Mouse (Mus musculus): Measurements from ENCODE around the gene Olfr202. TPM values are rescaled to one million over a fixed set of nuclear protein-coding genes. Genes with fewer than 3 reads are reported as not detected.
"Not testable (repeated sequence)": the region's sequence is repeated elsewhere in the genome, so short reads cannot be mapped to it uniquely, and the experiment has no call there.

Olfr202 gene
- total and polyA plus RNA-seq, 3 experiments, result not detected

DNA sequence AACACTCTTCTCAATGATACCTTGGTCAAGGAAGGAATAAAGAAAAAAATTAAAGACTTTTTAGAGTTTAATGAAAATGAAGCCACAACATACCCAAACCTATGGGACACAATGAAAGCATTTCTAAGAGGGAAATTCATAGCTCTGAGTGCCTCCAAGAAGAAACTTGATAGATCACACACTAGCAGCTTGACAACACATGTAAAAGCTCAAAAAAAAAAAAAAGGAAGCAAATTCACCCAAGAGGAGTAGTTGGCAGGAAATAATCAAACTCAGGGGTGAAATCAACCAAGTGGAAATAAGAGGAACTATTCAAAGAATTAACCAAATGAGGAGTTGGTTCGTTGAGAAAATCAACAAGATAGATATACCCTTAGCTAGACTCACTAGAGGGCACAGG is 36.7 kb upstream of the Olfr202 start:
- H3K36me3 ChIP-seq (replicated peaks in 1 of 2; ENCODE audit: control insufficient read depth in 1 of 2, insufficient read depth in 1 of 2, low read length in 1 of 2); H3K27me3 ChIP-seq (replicated peaks); in situ Hi-C loops (cut with MboI; ENCODE audit: low pct_ligation_motif_present, low pct_unique_long_range_greater_than_20kb, low sequenced_read_pairs); H3K4me3 ChIP-seq (replicated peaks in 1 of 3; ENCODE audit: low read depth in 2 of 3, low read length in 2 of 3, poor library complexity in 1 of 3); H3K9ac ChIP-seq (ENCODE audit: insufficient read depth, low read depth); H3K27ac ChIP-seq (ENCODE audit: insufficient read depth, low read depth); dilution Hi-C loops (cut with MboI; ENCODE audit: extremely low pct_ligation_motif_present, extremely low pct_unique_long_range_greater_than_20kb, low sequenced_read_pairs); H3K9me3 ChIP-seq (replicated peaks; ENCODE audit: low read length); H3K79me2 ChIP-seq (replicated peaks; ENCODE audit: control insufficient read depth, extremely low read depth, insufficient read depth, poor library complexity, severe bottlenecking); H3K4me2 ChIP-seq (ENCODE audit: insufficient read depth, low read depth, poor library complexity, severe bottlenecking); H3K4me1 ChIP-seq (ENCODE audit: control insufficient read depth in 1 of 2, insufficient read depth in 2 of 2): not testable (repeated sequence)
- DNase-seq (ENCODE audit: extremely low read depth), result peak; percentile 2
- TF ChIP-seq ZNF384 (IDR thresholded peaks at IDR 0.05; ENCODE audit: low read depth, low read length), result peak; percentile 37; the same call in 1 of the 2 replicates

DNA sequence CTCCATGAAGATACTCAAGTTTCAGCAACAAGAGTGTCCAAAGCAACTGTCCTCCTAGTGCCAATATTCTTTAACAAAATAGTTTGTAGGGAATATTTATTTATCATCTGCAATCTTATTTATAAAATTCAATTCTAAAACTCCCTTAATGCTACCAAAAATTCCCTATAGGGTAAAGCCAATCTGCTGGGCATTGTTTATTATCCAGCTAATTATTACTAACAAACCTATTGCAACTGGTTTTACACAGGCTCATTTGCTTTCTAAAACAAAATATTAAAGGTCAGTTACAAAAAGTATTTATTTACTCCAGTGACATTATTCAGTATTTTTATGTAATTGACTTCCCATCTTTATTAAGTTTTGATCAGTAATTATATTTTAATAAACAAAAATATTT is 31.6 kb upstream of the Olfr202 start, which contains the start of gene Olfr204:
Olfr204 (minus strand) TSS at position 101 of the 400 bp plus-strand sequence.
- H3K4me3 ChIP-seq (replicated peaks in 1 of 3; ENCODE audit: low read depth in 2 of 3, low read length in 2 of 3, poor library complexity in 1 of 3), result no peak within 1 kb of the TSS
- H3K4me2 ChIP-seq (ENCODE audit: insufficient read depth, low read depth, poor library complexity, severe bottlenecking), result no peak within 1 kb of the TSS
- no peaks in the 10 kb centered on the region for H3K36me3 ChIP-seq (replicated peaks in 1 of 2; ENCODE audit: control insufficient read depth in 1 of 2, insufficient read depth in 1 of 2, low read length in 1 of 2)
- no peaks in the 10 kb centered on the region for H3K9me3 ChIP-seq (replicated peaks; ENCODE audit: low read length)
- in situ Hi-C loops (cut with MboI; ENCODE audit: low pct_ligation_motif_present, low pct_unique_long_range_greater_than_20kb, low sequenced_read_pairs) (no loop called here), dilution Hi-C loops (cut with MboI; ENCODE audit: extremely low pct_ligation_motif_present, extremely low pct_unique_long_range_greater_than_20kb, low sequenced_read_pairs) (no loop called here)
- H3K9ac ChIP-seq (ENCODE audit: insufficient read depth, low read depth), result no peak within 1 kb of the TSS
- H3K4me1 ChIP-seq (ENCODE audit: control insufficient read depth in 1 of 2, insufficient read depth in 2 of 2), result no peaks in the 10 kb centered on the region
- DNase-seq (ENCODE audit: extremely low read depth), result no peak
- no peaks in the 10 kb centered on the region for H3K27me3 ChIP-seq (replicated peaks)
- TF ChIP-seq ETS1 (conservative IDR thresholded peaks at IDR 0.05; ENCODE audit: low read depth, low read length) (no peak), NRF1 (IDR thresholded peaks at IDR 0.05; ENCODE audit: low read depth, low read length) (no peak), USF1 (IDR thresholded peaks at IDR 0.05; ENCODE audit: low read depth, low read length) (no peak), SMC3 (IDR thresholded peaks at IDR 0.05; ENCODE audit: low read depth, low read length) (no peak), TBP (conservative IDR thresholded peaks at IDR 0.05; ENCODE audit: low read depth, low read length) (no peak), ZMIZ1 (IDR thresholded peaks at IDR 0.05; ENCODE audit: low read depth, low read length) (no peak), USF2 (conservative IDR thresholded peaks at IDR 0.05; ENCODE audit: low read depth, low read length) (no peak), POLR2A (IDR thresholded peaks at IDR 0.05; ENCODE audit: low read depth, low read length) (no peak), NELFE (IDR thresholded peaks at IDR 0.05; ENCODE audit: low read depth, low read length) (no peak)
- no peak within 1 kb of the TSS for H3K27ac ChIP-seq (ENCODE audit: insufficient read depth, low read depth)
- no peaks in the 10 kb centered on the region for H3K79me2 ChIP-seq (replicated peaks; ENCODE audit: control insufficient read depth, extremely low read depth, insufficient read depth, poor library complexity, severe bottlenecking)

DNA sequence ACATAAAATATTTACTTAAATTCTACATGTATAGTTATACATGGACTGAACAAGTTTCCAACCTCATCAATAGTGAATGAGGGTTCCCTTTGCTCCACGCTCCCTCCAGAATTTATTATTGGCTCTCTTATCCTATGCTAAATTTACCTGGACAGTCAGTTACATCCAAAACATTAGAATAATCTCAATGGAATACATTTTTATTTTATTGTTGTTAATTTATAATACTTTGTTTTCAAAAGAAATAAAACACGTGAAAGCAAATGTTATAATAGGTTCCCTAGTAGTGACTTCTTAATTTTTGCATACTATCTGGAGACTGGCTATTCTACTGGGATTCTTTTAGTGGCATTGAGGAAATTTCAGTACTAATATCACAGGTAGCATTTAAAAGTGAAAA is 12.0 kb upstream of the Olfr202 start, which contains the start of gene Olfr203:
Olfr203 (plus strand) TSS at position 301 of the 400 bp plus-strand sequence.
- H3K4me3 ChIP-seq (replicated peaks in 1 of 3; ENCODE audit: low read depth in 2 of 3, low read length in 2 of 3, poor library complexity in 1 of 3), result no peak within 1 kb of the TSS
- no peaks in the 10 kb centered on the region for H3K9me3 ChIP-seq (replicated peaks; ENCODE audit: low read length)
- H3K79me2 ChIP-seq (replicated peaks; ENCODE audit: control insufficient read depth, extremely low read depth, insufficient read depth, poor library complexity, severe bottlenecking), result no peaks in the 10 kb centered on the region
- no peaks in the 10 kb centered on the region for H3K4me1 ChIP-seq (ENCODE audit: control insufficient read depth in 1 of 2, insufficient read depth in 2 of 2)
- no peaks in the 10 kb centered on the region for H3K36me3 ChIP-seq (replicated peaks in 1 of 2; ENCODE audit: control insufficient read depth in 1 of 2, insufficient read depth in 1 of 2, low read length in 1 of 2)
- no peaks in the 10 kb centered on the region for H3K27me3 ChIP-seq (replicated peaks)
- no peak within 1 kb of the TSS for H3K27ac ChIP-seq (ENCODE audit: insufficient read depth, low read depth)
- in situ Hi-C loops (cut with MboI; ENCODE audit: low pct_ligation_motif_present, low pct_unique_long_range_greater_than_20kb, low sequenced_read_pairs) (no loop called here), dilution Hi-C loops (cut with MboI; ENCODE audit: extremely low pct_ligation_motif_present, extremely low pct_unique_long_range_greater_than_20kb, low sequenced_read_pairs) (no loop called here)
- H3K4me2 ChIP-seq (ENCODE audit: insufficient read depth, low read depth, poor library complexity, severe bottlenecking), result no peak within 1 kb of the TSS
- H3K9ac ChIP-seq (ENCODE audit: insufficient read depth, low read depth), result no peak within 1 kb of the TSS
- TF ChIP-seq MXI1 (IDR thresholded peaks at IDR 0.05; ENCODE audit: low read depth, low read length) (no peak), EP300 (IDR thresholded peaks at IDR 0.05; ENCODE audit: low read length) (no peak), KAT2A (IDR thresholded peaks at IDR 0.05; ENCODE audit: insufficient replicate concordance, low read length) (no peak), CHD1 (IDR thresholded peaks at IDR 0.05; ENCODE audit: low read depth, low read length) (no peak), POLR2AphosphoS2 (IDR thresholded peaks at IDR 0.05; ENCODE audit: low read depth, low read length) (no peak), TCF12 (IDR thresholded peaks at IDR 0.05; ENCODE audit: low read depth, low read length) (no peak), CTCF (conservative IDR thresholded peaks at IDR 0.05 in 1 of 2, IDR thresholded peaks at IDR 0.05 in 1 of 2; ENCODE audit: low read depth in 2 of 2, low read length in 2 of 2) (no peak), ZMIZ1 (IDR thresholded peaks at IDR 0.05; ENCODE audit: low read depth, low read length) (no peak)
- no peak for DNase-seq (ENCODE audit: extremely low read depth)

DNA sequence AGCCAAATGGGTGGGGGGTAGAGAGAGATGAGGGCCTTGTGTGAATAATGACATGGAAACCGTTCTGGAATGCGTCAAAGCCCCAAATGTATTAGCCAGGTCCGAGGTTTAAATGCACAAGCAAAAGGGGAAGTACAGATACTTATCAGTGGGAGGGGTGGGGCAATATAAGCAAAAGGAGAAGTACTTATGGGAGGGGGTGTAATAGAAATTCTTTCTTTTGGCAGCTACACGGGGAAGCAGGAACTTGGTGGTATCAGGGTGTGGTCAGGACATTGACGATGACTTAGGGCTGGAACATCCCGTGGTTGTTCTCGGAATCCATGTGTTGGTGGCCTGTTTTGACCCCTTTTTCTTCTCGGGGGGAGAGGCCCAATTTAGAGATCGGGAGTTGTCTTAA is 983 bp upstream of the Olfr202 start:
- H3K4me3 ChIP-seq (replicated peaks in 1 of 3; ENCODE audit: low read depth in 2 of 3, low read length in 2 of 3, poor library complexity in 1 of 3); in situ Hi-C loops (cut with MboI; ENCODE audit: low pct_ligation_motif_present, low pct_unique_long_range_greater_than_20kb, low sequenced_read_pairs); H3K9ac ChIP-seq (ENCODE audit: insufficient read depth, low read depth); H3K9me3 ChIP-seq (replicated peaks; ENCODE audit: low read length); H3K4me1 ChIP-seq (ENCODE audit: control insufficient read depth in 1 of 2, insufficient read depth in 2 of 2); DNase-seq (ENCODE audit: extremely low read depth); H3K79me2 ChIP-seq (replicated peaks; ENCODE audit: control insufficient read depth, extremely low read depth, insufficient read depth, poor library complexity, severe bottlenecking); H3K27ac ChIP-seq (ENCODE audit: insufficient read depth, low read depth); H3K36me3 ChIP-seq (replicated peaks in 1 of 2; ENCODE audit: control insufficient read depth in 1 of 2, insufficient read depth in 1 of 2, low read length in 1 of 2); H3K27me3 ChIP-seq (replicated peaks); H3K4me2 ChIP-seq (ENCODE audit: insufficient read depth, low read depth, poor library complexity, severe bottlenecking); dilution Hi-C loops (cut with MboI; ENCODE audit: extremely low pct_ligation_motif_present, extremely low pct_unique_long_range_greater_than_20kb, low sequenced_read_pairs): not testable (repeated sequence)

All from CH12.LX (cell line).